Mouse (Mus musculus) forebrain, embryonic 15.5 days (tissue): ENCODE measurements around the gene Vmn1r88. TPM values are rescaled to one million over a fixed set of nuclear protein-coding genes. Genes with fewer than 3 reads are reported as not detected.
"Not testable (repeated sequence)": the region's sequence is repeated elsewhere in the genome, so short reads cannot be mapped to it uniquely, and the experiment has no call there.

ENCODE experiments used
- ATAC-seq: fragments of 200-750 bp; cut with Nextera tagmentation; replicated peaks from 2 replicates; pipeline ENCODE4 v1.8.0; 2017; ENCODE audit warnings: mild to moderate bottlenecking, moderate TSS enrichment, moderate library complexity
- H3K27ac ChIP-seq: fragments of 300-500 bp; sonication (generic); replicated peaks from 2 replicates; pipeline ENCODE4 v1.5.1; 2015; ENCODE audit warnings: mild to moderate bottlenecking, inconsistent platforms
- H3K27me3 ChIP-seq: fragments of 300-500 bp; sonication (generic); 2 replicates; pipeline ENCODE4 v1.6.1; 2015; ENCODE audit warnings: inconsistent platforms
- H3K36me3 ChIP-seq: fragments of 300-500 bp; sonication (generic); 2 replicates; pipeline ENCODE4 v1.6.1; 2015; ENCODE audit warnings: mild to moderate bottlenecking, inconsistent platforms
- H3K4me1 ChIP-seq: fragments of 300-500 bp; sonication (generic); 2 replicates; pipeline ENCODE4 v1.6.1; 2015; ENCODE audit warnings: inconsistent platforms
- H3K4me2 ChIP-seq: fragments of 300-500 bp; sonication (generic); replicated peaks from 2 replicates; pipeline ENCODE4 v1.6.1; 2015; ENCODE audit warnings: mild to moderate bottlenecking, inconsistent platforms
- H3K4me3 ChIP-seq: fragments of 300-500 bp; sonication (generic); 2 replicates; pipeline ENCODE4 v1.5.1; 2015; ENCODE audit warnings: mild to moderate bottlenecking, inconsistent platforms
- H3K9ac ChIP-seq: fragments of 300-500 bp; sonication (generic); replicated peaks from 2 replicates; pipeline ENCODE4 v1.6.1; 2015; ENCODE audit warnings: mild to moderate bottlenecking, inconsistent platforms
- H3K9me3 ChIP-seq: fragments of 300-500 bp; sonication (generic); 2 replicates; pipeline ENCODE4 v1.6.1; 2016; ENCODE audit warnings: inconsistent platforms
- WGBS: fragments of 180-500 bp; shearing (Covaris S2); methylation state at CpG from one replicate; pipeline ENCODE4 v1.1.7; 2015; ENCODE audit warnings: mixed read lengths; 5-methylcytosine and 5-hydroxymethylcytosine counted together
- polyA plus RNA-seq: library from polyadenylated mRNA; unstranded; fragments of >200 nt; fragmentation: Nextera tagmentation; extraction: Ambion mirVana; gene quantifications from 2 replicates; pipeline ENCODE4 v1.2.1, GENCODE M21; 2015

The Vmn1r88 gene
- not detected in 2 replicates for polyA plus RNA-seq

- Histone ChIP-seq H3K9me3 (no peaks in the 10 kb centered on the region), H3K27me3 (no peaks in the 10 kb centered on the region), H3K4me1 (no peaks in the 10 kb centered on the region), H3K27ac (no peak within 1 kb of the TSS), H3K4me2 (no peak within 1 kb of the TSS), H3K4me3 (no peak within 1 kb of the TSS), H3K36me3 (no peaks in the 10 kb centered on the region), H3K9ac (no peak within 1 kb of the TSS)
- no peak for ATAC-seq
Measured at GRCm38 (mm10) chr7:13159268-13159667, at the start of gene Vmn1r88. Gene Vmn1r88 (plus strand): TSS chr7:13159568.

- Histone ChIP-seq H3K4me3 (no peak within 1 kb of the TSS), H3K36me3 (no peaks in the 10 kb centered on the region), H3K4me1 (no peaks in the 10 kb centered on the region), H3K27ac (no peak within 1 kb of the TSS), H3K9ac (no peak within 1 kb of the TSS), H3K9me3 (no peaks in the 10 kb centered on the region), H3K27me3 (no peaks in the 10 kb centered on the region), H3K4me2 (no peak within 1 kb of the TSS)
- ATAC-seq = no peak
Measured at GRCm38 (mm10) chr7:13119817-13120216, 39.6 kb upstream of the Vmn1r88 start, which contains the start of gene Vmn1r86. Gene Vmn1r86 (minus strand): TSS chr7:13119917.

- H3K4me2 ChIP-seq = peak overlapping the region; percentile 40
- H3K9me3 ChIP-seq, H3K27ac ChIP-seq, H3K27me3 ChIP-seq, H3K9ac ChIP-seq, H3K36me3 ChIP-seq, H3K4me1 ChIP-seq: not testable (repeated sequence)
- peak; percentile 91 for ATAC-seq
- under 1% methylated on average over 29 of the region's 34 CpGs for WGBS
- peak overlapping the region; percentile 27 for H3K4me3 ChIP-seq
Measured at GRCm38 (mm10) chr7:13123554-13124153, 35.7 kb upstream of the Vmn1r88 start.

- no peak for ATAC-seq
- no peak overlapping the region for H3K4me3 ChIP-seq
- H3K4me1 ChIP-seq = no peaks in the 10 kb centered on the region
- H3K36me3 ChIP-seq = no peaks in the 10 kb centered on the region
- no peaks in the 10 kb centered on the region for H3K27me3 ChIP-seq
- H3K27ac ChIP-seq = no peak overlapping the region
- no peaks in the 10 kb centered on the region for H3K9me3 ChIP-seq
- no peak overlapping the region for H3K4me2 ChIP-seq
- no peak overlapping the region for H3K9ac ChIP-seq
- 92% methylated on average over 2 of the region's 2 CpGs for WGBS
Measured at GRCm38 (mm10) chr7:13131856-13132255, 27.5 kb upstream of the Vmn1r88 start.

- ATAC-seq = no peak
- Histone ChIP-seq H3K4me2 (no peak overlapping the region), H3K27ac (no peak overlapping the region), H3K9me3 (no peaks in the 10 kb centered on the region), H3K27me3 (no peaks in the 10 kb centered on the region), H3K4me1 (no peaks in the 10 kb centered on the region), H3K4me3 (no peak overlapping the region), H3K9ac (no peak overlapping the region), H3K36me3 (no peaks in the 10 kb centered on the region)
Measured at GRCm38 (mm10) chr7:13137340-13137739, 22.0 kb upstream of the Vmn1r88 start.

GRCm38 (mm10) chr7:13140057-13140456, 19.3 kb upstream of the Vmn1r88 start, which contains the start of gene Vmn1r87:
Gene Vmn1r87 (minus strand): TSS chr7:13140157.
- no peak for ATAC-seq
- WGBS = 85% methylated on average over 1 of the region's 1 CpGs
- Histone ChIP-seq H3K9ac (no peak within 1 kb of the TSS), H3K4me1 (no peaks in the 10 kb centered on the region), H3K36me3 (no peaks in the 10 kb centered on the region), H3K4me2 (no peak within 1 kb of the TSS), H3K27ac (no peak within 1 kb of the TSS), H3K9me3 (no peaks in the 10 kb centered on the region), H3K4me3 (no peak within 1 kb of the TSS), H3K27me3 (no peaks in the 10 kb centered on the region)

- H3K36me3 ChIP-seq = no peaks in the 10 kb centered on the region
- H3K4me1 ChIP-seq = no peaks in the 10 kb centered on the region
- no peak within 1 kb of the TSS for H3K4me2 ChIP-seq
- H3K9ac ChIP-seq = no peak within 1 kb of the TSS
- H3K9me3 ChIP-seq = 0 out of 2 replicates have a peak, but pooled peaks cover 3% of the 10 kb centered on the region
- no peak within 1 kb of the TSS for H3K27ac ChIP-seq
- no peaks in the 10 kb centered on the region for H3K27me3 ChIP-seq
- H3K4me3 ChIP-seq = no peak within 1 kb of the TSS
- no peak for ATAC-seq
Measured at GRCm38 (mm10) chr7:13212720-13213119, 53.4 kb downstream of the Vmn1r88 start, which contains the start of gene Vmn1r89. Gene Vmn1r89 (plus strand): TSS chr7:13213020.

Other genes starting within 250 kb of the Vmn1r88 start
- gene Rps5, start 237.3 kb upstream of the Vmn1r88 start, polyA plus RNA-seq = 659 and 698 TPM in 2 replicates
- 0.61 and 0.84 TPM in 2 replicates for gene Rnf225, start 232.2 kb upstream of the Vmn1r88 start, polyA plus RNA-seq
- 15.9 TPM in 2 replicates for gene Zfp324, start 193.7 kb upstream of the Vmn1r88 start, polyA plus RNA-seq
- gene Zfp446, start 181.7 kb upstream of the Vmn1r88 start, polyA plus RNA-seq = 11.7 and 12.5 TPM in 2 replicates
- 0.20 and 0.50 TPM in 2 replicates for gene Slc27a5, start 161.4 kb upstream of the Vmn1r88 start, polyA plus RNA-seq
- 252 and 278 TPM in 2 replicates for gene Trim28, start 160.5 kb upstream of the Vmn1r88 start, polyA plus RNA-seq
- 40.4 and 44.2 TPM in 2 replicates for gene Zbtb45, start 149.5 kb upstream of the Vmn1r88 start, polyA plus RNA-seq
- 180 and 184 TPM in 2 replicates for gene Chmp2a, start 124.8 kb upstream of the Vmn1r88 start, polyA plus RNA-seq
- 118 and 131 TPM in 2 replicates for gene Ube2m, start 121.3 kb upstream of the Vmn1r88 start, polyA plus RNA-seq
- gene Mzf1, start 104.8 kb upstream of the Vmn1r88 start, polyA plus RNA-seq = 7.9 and 8.7 TPM in 2 replicates
- gene Vmn1r85, start 64.4 kb upstream of the Vmn1r88 start, polyA plus RNA-seq = 0.04 and 0.06 TPM in 2 replicates
- gene Vmn1r86, start 39.7 kb upstream of the Vmn1r88 start, polyA plus RNA-seq = not detected in 2 replicates
- gene Vmn1r87, start 19.4 kb upstream of the Vmn1r88 start, polyA plus RNA-seq = not detected in 2 replicates
- gene Vmn1r89, start 53.5 kb downstream of the Vmn1r88 start, polyA plus RNA-seq = not detected in 2 replicates
- gene Lig1, start 117.7 kb downstream of the Vmn1r88 start, polyA plus RNA-seq = 50.7 and 54.9 TPM in 2 replicates
- 12.8 and 14.6 TPM in 2 replicates for gene Zswim9, start 119.2 kb downstream of the Vmn1r88 start, polyA plus RNA-seq
- gene Pla2g4c, start 165.1 kb downstream of the Vmn1r88 start, polyA plus RNA-seq = 0.61 and 0.65 TPM in 2 replicates
- gene Cabp5, start 238.6 kb downstream of the Vmn1r88 start, polyA plus RNA-seq = 0.09 TPM in 1 of 2 replicates, not detected in the other